Mouse (Mus musculus): ENCODE results near the gene Lrrc58.
A peak's percentile ranks its signal among the peaks of the same experiment; 100 is the strongest.

Gene Lrrc58

DNA sequence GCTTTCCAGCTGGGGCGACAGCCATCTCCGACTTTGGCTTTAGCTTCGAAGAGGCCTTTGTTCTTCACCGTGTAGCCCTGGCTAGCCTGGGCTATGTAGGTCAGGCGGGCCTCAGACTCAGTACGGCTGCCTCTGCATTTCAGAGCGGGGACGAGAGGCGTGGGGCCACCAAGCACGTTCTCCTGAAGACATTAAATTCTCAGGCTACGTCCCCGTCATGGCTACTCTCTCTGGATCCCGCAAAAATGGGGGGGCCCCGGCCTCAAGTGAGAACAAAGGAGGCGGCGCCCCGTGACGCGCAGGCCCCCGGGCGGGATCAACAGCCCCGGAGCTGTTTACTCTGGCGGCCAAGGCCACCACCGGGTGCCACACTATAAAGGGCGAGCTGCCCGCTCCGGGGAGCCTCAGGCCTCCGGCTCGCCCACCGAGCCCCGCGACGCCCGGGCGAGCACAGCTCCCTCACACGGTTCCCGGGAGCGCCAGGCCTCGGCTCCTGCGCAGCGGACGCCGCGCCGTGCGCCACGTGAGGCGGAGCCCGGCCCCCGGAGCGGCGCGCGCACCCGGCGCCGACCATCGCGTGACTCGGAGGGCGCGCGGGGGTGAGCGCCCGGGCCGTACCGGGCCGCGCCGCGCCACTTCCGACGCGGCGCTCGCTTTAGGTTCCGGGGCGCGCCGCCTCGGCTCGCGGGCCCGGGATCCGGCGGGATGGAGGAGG, at the start of gene Lrrc58:
Gene Lrrc58 (plus strand): TSS at position 599 of the 715 bp plus-strand sequence.
- peak; percentile 79 for DNase-seq (ENCODE audit: low read depth, low spot score)

DNA sequence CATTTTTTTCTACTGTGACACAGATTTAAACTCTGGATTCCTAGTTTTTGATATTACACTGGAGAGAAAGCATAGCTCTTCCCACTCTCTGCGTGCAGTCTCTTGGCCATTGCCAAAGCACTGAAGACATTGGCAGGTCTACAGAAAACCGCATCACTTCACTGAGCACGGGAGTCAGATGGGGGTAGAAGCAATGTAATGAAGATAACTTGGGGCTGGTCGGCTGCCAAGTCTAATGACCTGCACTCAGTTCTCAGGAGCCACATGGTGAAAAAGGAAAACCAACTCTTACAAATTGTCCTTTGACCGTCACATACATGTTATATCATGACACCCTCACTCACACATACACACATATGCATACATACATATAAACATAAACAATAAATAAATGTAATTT, 44.2 kb upstream of the Lrrc58 start:
- DNase-seq (ENCODE audit: low read depth, low spot score), result no peak

- DNase-seq (ENCODE audit: low read depth, low spot score), result no peak
Measured at GRCm38 (mm10) chr16:37824778-37825505, 43.2 kb upstream of the Lrrc58 start.

DNA sequence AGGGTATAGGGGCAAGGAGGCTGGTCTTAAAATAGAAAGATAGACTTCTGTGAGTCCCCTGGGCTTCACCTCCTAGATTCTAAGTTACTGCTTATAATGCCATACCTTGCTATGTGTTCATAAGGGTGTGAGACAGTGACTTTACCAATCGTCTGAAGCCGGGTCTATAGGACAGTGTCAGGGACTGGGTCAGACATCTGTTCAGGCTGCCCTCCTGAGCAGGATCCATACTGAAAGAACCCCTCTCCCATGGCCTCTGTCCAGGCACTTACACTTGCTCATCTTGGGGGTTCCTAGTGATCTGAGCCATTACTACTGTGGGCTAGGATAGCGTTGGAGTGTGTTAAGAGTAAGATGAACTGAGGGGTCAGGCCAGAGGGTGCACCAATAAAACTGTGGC, 41.9 kb upstream of the Lrrc58 start:
- DNase-seq (ENCODE audit: low read depth, low spot score), result no peak

DNA sequence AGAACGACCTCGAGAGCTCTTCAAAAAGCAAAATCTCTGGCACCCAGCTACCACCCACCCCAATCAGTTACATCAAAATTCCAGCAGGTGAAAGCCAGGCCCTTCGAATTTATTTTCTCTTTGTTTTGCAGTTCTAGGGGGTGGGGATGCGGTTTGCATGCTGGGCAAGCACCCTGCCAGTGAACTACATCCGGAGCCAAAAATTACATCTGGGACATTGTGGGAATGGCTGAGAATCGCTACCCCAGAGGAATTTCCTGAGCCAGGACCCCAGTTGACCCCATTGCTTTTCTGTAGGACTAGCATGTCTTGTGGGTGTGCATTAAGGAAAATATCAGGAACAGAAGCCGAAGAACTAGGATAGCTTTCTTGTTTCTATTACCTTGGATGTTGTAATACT, 37.1 kb upstream of the Lrrc58 start:
- no peak for DNase-seq (ENCODE audit: low read depth, low spot score)

- DNase-seq (ENCODE audit: low read depth, low spot score), result no peak
Measured at GRCm38 (mm10) chr16:37837571-37837970, 30.6 kb upstream of the Lrrc58 start.

- DNase-seq (ENCODE audit: low read depth, low spot score), result no peak
Measured at GRCm38 (mm10) chr16:37842439-37842838, 25.8 kb upstream of the Lrrc58 start.

DNA sequence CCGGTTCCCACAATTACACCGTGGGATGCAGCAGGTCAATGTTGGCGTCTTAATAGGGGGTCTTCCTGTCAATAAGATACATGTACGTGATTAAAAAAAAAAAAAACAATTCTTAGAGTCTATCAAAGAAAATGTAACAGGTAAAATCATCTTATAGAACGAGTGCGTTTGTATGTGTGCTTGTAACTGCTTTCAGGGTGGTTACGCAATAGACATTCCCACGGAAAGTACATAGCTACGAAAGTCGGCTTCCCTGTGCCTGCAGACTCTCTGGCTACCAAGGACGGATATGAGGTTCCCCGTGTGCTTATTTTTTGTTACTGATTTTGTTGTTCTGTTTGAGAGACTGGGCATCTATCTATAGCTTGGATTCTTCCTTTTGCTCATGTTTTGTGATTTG, 24.4 kb upstream of the Lrrc58 start:
- no peak for DNase-seq (ENCODE audit: low read depth, low spot score)

DNA sequence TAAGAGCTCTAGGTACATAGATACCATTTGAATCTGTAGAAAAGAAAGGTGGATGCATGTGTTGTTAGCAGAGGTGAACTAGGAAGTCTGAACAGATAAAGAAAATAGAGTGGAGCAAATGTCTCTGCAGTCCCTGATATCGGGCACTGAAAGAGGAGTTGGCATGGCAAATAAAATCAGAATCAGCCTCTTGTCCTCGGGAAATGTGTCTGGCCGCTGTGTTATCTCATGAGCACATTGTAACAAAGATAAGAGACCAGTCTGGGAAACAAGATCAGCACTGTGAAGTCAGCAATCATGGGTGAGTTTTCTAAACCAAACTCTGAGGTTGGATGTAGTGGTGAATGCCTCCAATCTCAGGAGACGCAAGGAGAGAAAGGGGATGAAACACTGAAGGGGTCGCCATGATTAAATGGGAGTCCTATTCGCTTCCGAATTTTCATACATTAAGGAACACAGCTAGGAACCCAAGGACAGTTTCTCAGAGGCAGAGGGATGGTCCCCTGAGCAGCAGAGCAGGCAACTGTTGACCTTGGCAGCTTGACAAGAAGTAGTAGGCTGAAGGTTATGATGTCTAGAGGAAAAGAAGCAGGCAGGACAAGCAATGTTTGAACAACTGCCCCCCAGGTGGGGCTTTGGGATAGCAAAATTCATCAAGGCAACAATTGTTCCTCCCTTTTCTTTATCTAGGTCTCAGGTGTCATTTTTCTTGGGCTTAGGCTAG, 22.8 kb upstream of the Lrrc58 start:
- DNase-seq (ENCODE audit: low read depth, low spot score), result no peak

DNA sequence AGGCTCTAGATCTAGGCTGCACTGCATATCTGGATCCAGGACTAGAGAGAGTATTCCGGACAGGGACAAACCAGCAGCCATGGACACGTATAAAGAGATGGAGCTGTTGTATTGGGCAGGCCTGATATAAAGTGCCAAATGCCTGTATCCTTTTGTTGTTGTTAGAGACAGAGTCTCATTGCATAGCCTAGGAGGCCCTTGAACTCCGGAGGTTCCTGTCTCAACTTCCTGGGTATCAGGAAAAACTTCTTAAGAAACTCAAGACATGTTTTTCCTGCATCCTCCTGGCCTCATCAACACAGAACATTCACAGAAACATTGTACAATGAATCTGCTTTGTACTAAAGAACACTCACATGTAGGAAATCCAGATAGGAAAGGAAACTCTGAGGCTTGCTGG, 21.1 kb upstream of the Lrrc58 start:
- no peak for DNase-seq (ENCODE audit: low read depth, low spot score)

- peak; percentile 36 for DNase-seq (ENCODE audit: low read depth, low spot score)
Measured at GRCm38 (mm10) chr16:37851366-37851765, 16.8 kb upstream of the Lrrc58 start.

DNA sequence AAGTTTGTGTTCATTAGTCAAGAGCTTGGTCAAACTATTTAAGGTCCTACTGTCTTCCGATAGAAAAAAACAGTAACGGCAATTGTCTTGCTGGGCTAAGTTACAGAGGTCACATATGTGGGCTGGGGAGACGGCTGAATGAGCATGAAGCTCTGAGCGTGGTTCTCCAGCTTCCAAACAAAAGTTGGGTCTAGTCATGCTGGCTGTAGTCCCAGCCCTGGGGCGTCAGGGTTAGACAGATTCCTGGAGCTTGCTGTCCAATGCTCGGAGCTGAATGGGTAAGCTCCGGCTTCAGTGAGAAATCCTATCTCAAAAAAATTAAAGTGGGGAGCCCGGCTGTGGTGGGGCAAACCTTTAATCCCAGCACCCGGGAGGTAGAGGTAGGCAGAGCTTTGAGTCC, 14.9 kb upstream of the Lrrc58 start:
- no peak for DNase-seq (ENCODE audit: low read depth, low spot score)

DNA sequence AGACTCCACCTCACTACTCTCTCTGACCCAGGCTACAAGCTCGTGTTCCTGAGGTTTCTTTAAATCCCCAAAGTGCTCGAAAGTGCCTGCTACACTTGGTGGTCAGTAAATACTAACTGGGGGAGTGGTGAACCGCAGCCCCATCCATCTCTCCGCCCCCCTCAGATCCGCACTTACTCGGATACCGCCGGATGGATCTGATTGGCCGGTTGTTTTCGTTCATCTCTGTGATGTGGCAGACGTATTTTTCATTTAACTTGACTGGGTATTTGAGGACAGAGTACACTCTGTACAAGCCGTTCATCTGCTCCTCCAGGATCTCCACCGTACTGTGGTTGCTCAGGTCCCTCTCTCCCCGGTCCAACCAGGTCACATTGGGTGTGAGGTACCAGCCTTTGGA, 14.1 kb upstream of the Lrrc58 start:
- no peak for DNase-seq (ENCODE audit: low read depth, low spot score)

DNA sequence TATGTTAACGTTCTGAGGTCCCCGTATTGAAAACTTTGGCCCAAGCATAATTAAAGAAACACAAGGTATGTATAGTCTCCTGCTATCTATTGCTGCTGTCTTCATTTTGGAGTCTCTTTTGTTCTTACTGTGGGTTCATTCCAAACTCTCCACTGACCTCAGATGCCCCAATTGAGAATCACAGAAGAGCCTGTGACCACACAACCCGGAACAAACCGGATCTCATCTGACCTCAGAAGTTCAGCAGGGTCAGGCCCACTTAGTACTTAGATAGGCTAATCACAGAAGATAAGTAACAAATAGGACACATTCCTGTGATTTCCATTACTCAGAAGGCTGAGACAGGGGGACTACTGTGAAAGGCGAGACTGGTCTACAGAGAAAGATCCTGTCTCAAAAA, 13.6 kb upstream of the Lrrc58 start:
- DNase-seq (ENCODE audit: low read depth, low spot score), result no peak

DNA sequence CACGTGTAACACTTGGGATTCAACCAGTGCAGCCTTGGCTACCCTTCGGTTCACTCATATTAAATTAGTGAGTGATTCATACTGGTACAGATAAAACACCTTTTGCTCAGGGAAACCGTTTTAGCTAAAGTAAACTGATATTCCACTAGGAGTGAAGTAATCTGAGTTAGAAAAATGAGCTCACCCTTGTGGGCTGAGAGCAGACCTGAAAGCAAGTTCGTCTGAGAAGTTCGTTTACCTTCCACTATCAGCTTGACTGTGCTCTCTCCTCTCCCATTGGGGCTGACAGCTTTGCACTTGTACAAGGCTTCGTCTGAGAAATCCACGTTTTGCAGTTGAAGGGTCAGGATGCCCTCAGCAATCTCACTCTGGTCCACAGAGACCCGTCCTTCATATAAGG, 12.6 kb upstream of the Lrrc58 start:
- DNase-seq (ENCODE audit: low read depth, low spot score), result no peak

GRCm38 (mm10) chr16:37856327-37856726, 11.9 kb upstream of the Lrrc58 start:
- DNase-seq (ENCODE audit: low read depth, low spot score), result no peak

GRCm38 (mm10) chr16:37857495-37857894, 10.7 kb upstream of the Lrrc58 start:
- no peak for DNase-seq (ENCODE audit: low read depth, low spot score)

DNA sequence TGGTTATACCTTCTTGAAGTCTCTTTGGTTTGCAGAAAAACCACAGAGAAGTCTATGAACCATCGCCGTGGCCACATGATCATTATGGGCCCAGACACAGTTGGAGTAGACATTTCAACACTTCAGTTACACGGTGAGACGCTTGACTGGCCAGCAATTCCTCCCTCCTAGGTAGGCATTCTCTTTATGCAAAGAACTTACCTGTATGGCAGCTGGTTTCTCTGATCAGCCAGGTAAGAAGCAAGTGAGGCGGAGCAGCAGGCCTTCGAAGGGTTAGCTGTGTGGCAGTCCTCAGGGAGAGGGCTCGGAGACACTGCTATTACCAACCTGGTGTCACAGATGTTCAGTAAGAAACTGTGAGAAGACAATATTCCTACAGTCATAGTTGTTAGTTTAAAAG, 8.0 kb upstream of the Lrrc58 start:
- no peak for DNase-seq (ENCODE audit: low read depth, low spot score)

- no peak for DNase-seq (ENCODE audit: low read depth, low spot score)
Measured at GRCm38 (mm10) chr16:37861029-37861428, 7.2 kb upstream of the Lrrc58 start, which contains the start of gene Gm36028. TSS of gene Gm36028 (minus strand) at chr16:37861146.

DNA sequence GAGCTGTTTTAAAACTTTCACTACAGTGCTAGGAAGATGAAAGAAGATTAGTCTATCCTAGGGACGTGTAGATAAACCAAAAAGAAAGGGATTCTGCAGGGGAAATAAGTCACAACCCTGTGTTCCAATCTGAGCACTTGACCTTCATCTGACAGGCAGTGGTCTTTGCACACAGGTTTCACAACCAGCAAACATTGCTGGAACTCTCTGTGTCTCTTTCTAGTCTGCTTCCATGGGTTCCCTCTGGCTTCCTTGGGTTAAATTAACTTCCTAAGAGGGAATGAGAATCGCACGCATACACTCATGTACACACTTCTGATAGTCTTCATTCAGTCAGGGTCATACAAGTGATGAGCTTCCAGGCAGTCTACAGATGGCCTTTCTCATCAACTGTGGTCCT, 4.3 kb upstream of the Lrrc58 start:
- DNase-seq (ENCODE audit: low read depth, low spot score), result no peak

DNA sequence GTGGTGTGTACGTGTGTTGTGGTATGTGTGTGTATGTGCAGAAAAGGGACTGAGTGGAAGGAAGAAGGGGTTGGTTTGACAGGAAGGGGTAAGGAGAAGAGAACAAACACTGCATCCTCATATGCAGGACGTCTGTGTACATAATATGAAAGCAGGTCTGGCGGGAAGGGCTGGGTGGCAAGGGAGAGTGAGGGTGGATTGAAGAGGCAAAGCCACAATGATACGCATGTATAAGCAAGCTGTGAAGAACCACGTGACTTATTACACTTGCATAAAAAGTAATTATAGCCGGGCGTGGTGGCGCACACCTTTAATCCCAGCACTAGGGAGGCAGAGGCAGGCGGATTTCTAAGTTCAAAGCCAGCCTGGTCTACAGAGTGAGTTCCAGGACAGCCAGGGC, 2.3 kb upstream of the Lrrc58 start:
- DNase-seq (ENCODE audit: low read depth, low spot score), result no peak

Data from forelimb bud, embryonic 11.5 days (tissue).